ENCODE assay signal across 22 mouse cellular contexts in genomic region chr11:18372813-18373332, GRCm38 (mm10).
DNase-seq lines count a peak whose midpoint lies in the region; ATAC-seq and TF ChIP-seq lines count a peak whose summit lies in the region.
"Had no signal": no experiment of that assay in that cellular context is flagged by ENCODE, and none has a peak within 500 bp of the region (broad histone marks: within the 10 kb centered on the region; RNA-seq: fewer than 3 reads in every experiment).

No protein-coding gene starts in this region.

- no peak overlapping the region for H3K9ac ChIP-seq in kidney, embryonic 16.5 days (replicated peaks; ENCODE audit: low read length)
- H3K9ac ChIP-seq in intestine, embryonic 16.5 days (ENCODE audit: low read depth, low read length) = no peak overlapping the region
- H3K9ac ChIP-seq in stomach, embryonic 16.5 days (ENCODE audit: low read length) = no peak overlapping the region
- H3K9ac ChIP-seq: embryonic facial prominence, embryonic 15.5 days; heart, embryonic 12.5 days; hindbrain, embryonic 15.5 days had no signal

- TF ChIP-seq POLR2A in kidney, adult 2 months (IDR thresholded peaks at IDR 0.05; ENCODE audit: low read depth, low read length) = no peak

- H3K9me3 ChIP-seq in kidney, embryonic 16.5 days (ENCODE audit: low read length) = no peaks in the 10 kb centered on the region
- H3K9me3 ChIP-seq in intestine, embryonic 16.5 days (ENCODE audit: control insufficient read depth, low read length) = no peaks in the 10 kb centered on the region
- no peaks in the 10 kb centered on the region for H3K9me3 ChIP-seq in stomach, embryonic 16.5 days (replicated peaks; ENCODE audit: control insufficient read depth, low read length)
- H3K9me3 ChIP-seq: embryonic facial prominence, embryonic 15.5 days; forebrain, embryonic 10.5 days; heart, embryonic 12.5 days; hindbrain, embryonic 15.5 days had no signal

- H3K4me3 ChIP-seq in kidney, adult 2 months (ENCODE audit: insufficient read depth, low read depth, low read length) = no peak overlapping the region
- H3K4me3 ChIP-seq in kidney, embryonic 16.5 days (ENCODE audit: low read length) = no peak overlapping the region
- H3K4me3 ChIP-seq in intestine, embryonic 16.5 days (ENCODE audit: low read length) = no peak overlapping the region
- no peak overlapping the region for H3K4me3 ChIP-seq in stomach, embryonic 16.5 days (replicated peaks; ENCODE audit: low read length)
- H3K4me3 ChIP-seq: embryonic facial prominence, embryonic 15.5 days; erythroblast, embryonic 14.5 days; forebrain, embryonic 10.5 days; heart, adult 2 months; heart, embryonic 12.5 days; hindbrain, embryonic 15.5 days had no signal

- H3K36me3 ChIP-seq in kidney, adult 2 months (ENCODE audit: control insufficient read depth, insufficient read depth, low read length) = no peaks in the 10 kb centered on the region
- no peaks in the 10 kb centered on the region for H3K36me3 ChIP-seq in kidney, embryonic 16.5 days (ENCODE audit: insufficient read depth, low read length)
- no peaks in the 10 kb centered on the region for H3K36me3 ChIP-seq in intestine, embryonic 16.5 days (ENCODE audit: control insufficient read depth, insufficient read depth, low read length)
- H3K36me3 ChIP-seq in stomach, embryonic 16.5 days (ENCODE audit: control insufficient read depth, insufficient read depth, low read length) = no peaks in the 10 kb centered on the region
- H3K36me3 ChIP-seq: embryonic facial prominence, embryonic 15.5 days; forebrain, embryonic 10.5 days; heart, embryonic 12.5 days; hindbrain, embryonic 15.5 days had no signal

- no peaks in the 10 kb centered on the region for H3K27me3 ChIP-seq in kidney, adult 2 months (replicated peaks; ENCODE audit: control insufficient read depth, insufficient read depth, low read length)
- no peaks in the 10 kb centered on the region for H3K27me3 ChIP-seq in kidney, embryonic 16.5 days (ENCODE audit: insufficient read depth, low read length)
- no peaks in the 10 kb centered on the region for H3K27me3 ChIP-seq in intestine, embryonic 16.5 days (replicated peaks; ENCODE audit: control insufficient read depth, insufficient read depth, low read length)
- no peaks in the 10 kb centered on the region for H3K27me3 ChIP-seq in stomach, embryonic 16.5 days (ENCODE audit: control insufficient read depth, insufficient read depth, low read length)
- H3K27me3 ChIP-seq: embryonic facial prominence, embryonic 15.5 days; heart, embryonic 12.5 days; hindbrain, embryonic 15.5 days had no signal

- H3K4me1 ChIP-seq in kidney, adult 2 months (ENCODE audit: control insufficient read depth, insufficient read depth, low read length) = no peaks in the 10 kb centered on the region
- H3K4me1 ChIP-seq in kidney, embryonic 16.5 days (ENCODE audit: insufficient read depth, low read length) = peaks cover 4% of the 10 kb centered on the region; the same call in 1 of the 2 replicates
- no peaks in the 10 kb centered on the region for H3K4me1 ChIP-seq in intestine, embryonic 16.5 days (ENCODE audit: control insufficient read depth, insufficient read depth, low read length)
- no peaks in the 10 kb centered on the region for H3K4me1 ChIP-seq in stomach, embryonic 16.5 days (ENCODE audit: control insufficient read depth, insufficient read depth, low read length)
- H3K4me1 ChIP-seq: embryonic facial prominence, embryonic 15.5 days; heart, embryonic 12.5 days; hindbrain, embryonic 15.5 days had no signal

- 53% methylated on average over 6 of the region's 6 CpGs for WGBS in kidney, adult 2 months
- 65% methylated on average over 6 of the region's 6 CpGs for WGBS in kidney, embryonic 16.5 days
- 52% methylated on average over 6 of the region's 6 CpGs for WGBS in intestine, embryonic 16.5 days
- 60% methylated on average over 6 of the region's 6 CpGs for WGBS in stomach, embryonic 16.5 days

- no peak overlapping the region for H3K27ac ChIP-seq in kidney, adult 2 months (ENCODE audit: insufficient read depth, low read depth, low read length)
- H3K27ac ChIP-seq in kidney, embryonic 16.5 days (ENCODE audit: low read length) = no peak overlapping the region
- H3K27ac ChIP-seq in intestine, embryonic 16.5 days (ENCODE audit: low read length) = no peak overlapping the region
- H3K27ac ChIP-seq in stomach, embryonic 16.5 days (ENCODE audit: low read length) = 0 out of 2 replicates have a peak overlapping the region, but pooled peaks have one; percentile 2
- H3K27ac ChIP-seq: embryonic facial prominence, embryonic 15.5 days; forebrain, embryonic 10.5 days; heart, adult 2 months; hindbrain, embryonic 15.5 days had no signal

- DNase-seq in kidney, adult 2 months = peak; percentile 29
- DNase-seq in kidney, postnatal 10 days = peak; percentile 15
- no peak for DNase-seq in kidney, adult 11 months
- DNase-seq in adrenal gland, postnatal 4 days (ENCODE audit: low spot score in 2 of 2) = no peak
- DNase-seq: adrenal gland, adult 8-10 months; adrenal gland, postnatal 36 days; cerebellum, adult 11 months; cerebellum, adult 8-10 months; cerebellum, postnatal 14 days; embryo, embryonic 11 days; heart, adult 2 months; heart, postnatal 36 days had no signal

- no peak overlapping the region for H3K4me2 ChIP-seq in kidney, embryonic 16.5 days (replicated peaks; ENCODE audit: low read depth, low read length)
- no peak overlapping the region for H3K4me2 ChIP-seq in intestine, embryonic 16.5 days (ENCODE audit: low read depth, low read length)
- no peak overlapping the region for H3K4me2 ChIP-seq in stomach, embryonic 16.5 days (ENCODE audit: low read depth, low read length)
- H3K4me2 ChIP-seq: embryonic facial prominence, embryonic 15.5 days; heart, embryonic 12.5 days; hindbrain, embryonic 15.5 days had no signal

- no peak for TF ChIP-seq CTCF in kidney, adult 2 months (conservative IDR thresholded peaks at IDR 0.05; ENCODE audit: insufficient read depth, insufficient read length, low read depth, low read length)

- no peak for ATAC-seq in kidney, embryonic 16.5 days (ENCODE audit: low FRiP score, low TSS enrichment)
- peak; percentile 42; the same call in 1 of the 2 replicates for ATAC-seq in intestine, embryonic 16.5 days
- peak; percentile 50; the same call in 1 of the 2 replicates for ATAC-seq in stomach, embryonic 16.5 days (ENCODE audit: insufficient read depth, low FRiP score)
- ATAC-seq in granulocyte monocyte progenitor cell, adult 5-6 weeks (replicated peaks; ENCODE audit: poor library complexity, severe bottlenecking) = no peak
- ATAC-seq: forebrain, embryonic 14.5 days had no signal

Comparison
In these comparisons a context has a peak if more than half of its experiments do, and no peak if none do; other contexts are left out.
1. DNase-seq: peak in kidney, adult 2 months (single experiment) and kidney, postnatal 10 days (single experiment); none in kidney, adult 11 months (single experiment) and adrenal gland, postnatal 4 days (0 of 2).
2. ATAC-seq: peak in intestine, embryonic 16.5 days (single experiment) and stomach, embryonic 16.5 days (single experiment); none in kidney, embryonic 16.5 days (single experiment) and granulocyte monocyte progenitor cell, adult 5-6 weeks (single experiment).